ENCODE assay signal across 8 mouse cellular contexts in genomic region chr2:32602600-32603054, GRCm38 (mm10). TPM values are rescaled to one million over a fixed set of nuclear protein-coding genes. Genes with fewer than 3 reads are reported as not detected.
DNase-seq lines count a peak whose midpoint lies in the region; ATAC-seq lines count a peak whose summit lies in the region.

No protein-coding gene starts in this region.

- ATAC-seq in forebrain, embryonic 14.5 days, result peak; percentile 51; the same call in 1 of the 2 replicates
- 0 out of 2 replicates have a peak, but pooled peaks have one; percentile 25 for ATAC-seq in liver, embryonic 16.5 days (ENCODE audit: low read depth)
- no peak for ATAC-seq in neural tube, embryonic 13.5 days (ENCODE audit: low read depth)

- peak; percentile 85 to 91 for DNase-seq in CD8-positive naive resting alpha-beta T cell, adult 2 months (ENCODE audit: low read depth in 2 of 2, low spot score in 2 of 2)
- DNase-seq in cerebellum, adult 11-12 months, result peak; percentile 88
- DNase-seq in forebrain, embryonic 14.5 days (ENCODE audit: low spot score), result peak; percentile 76
- peak; percentile 92 to 94 for DNase-seq in heart, postnatal 10 days
- DNase-seq in kidney, postnatal 4 days, result peak; percentile 95 to 96
- DNase-seq in testis, postnatal 10 days (ENCODE audit: low spot score), result peak; percentile 94

- peak overlapping the region; percentile 39 for H3K4me2 ChIP-seq in forebrain, embryonic 14.5 days (ENCODE audit: low read length)
- H3K4me2 ChIP-seq in liver, embryonic 16.5 days (ENCODE audit: low read depth, low read length), result peak overlapping the region; percentile 61
- peak overlapping the region; percentile 42 for H3K4me2 ChIP-seq in neural tube, embryonic 13.5 days

- 0% methylated on average over 11 of the region's 11 CpGs for WGBS in forebrain, embryonic 14.5 days
- under 1% methylated on average over 11 of the region's 11 CpGs for WGBS in liver, embryonic 16.5 days (ENCODE audit: insufficient replicate concordance)
- WGBS in neural tube, embryonic 13.5 days, result under 1% methylated on average over 11 of the region's 11 CpGs

- intact Hi-C loops in heart, postnatal 10 days (cut with DNase I), result loop anchor here (1.0 kb wide), 2 partner anchors 15 to 19 kb away; partner anchors contain the start of gene St6galnac4

- H3K4me1 ChIP-seq in forebrain, embryonic 14.5 days (ENCODE audit: control insufficient read depth, insufficient read depth, low read length), result no peaks in the 10 kb centered on the region
- H3K4me1 ChIP-seq in liver, embryonic 16.5 days (ENCODE audit: control insufficient read depth, low read depth, low read length), result peaks cover 27% of the 10 kb centered on the region
- H3K4me1 ChIP-seq in neural tube, embryonic 13.5 days (replicated peaks), result peaks cover 15% of the 10 kb centered on the region

- no peaks in the 10 kb centered on the region for H3K36me3 ChIP-seq in forebrain, embryonic 14.5 days (ENCODE audit: control insufficient read depth, insufficient read depth, low read length)
- no peaks in the 10 kb centered on the region for H3K36me3 ChIP-seq in liver, embryonic 16.5 days (ENCODE audit: control insufficient read depth, insufficient read depth)
- H3K36me3 ChIP-seq in neural tube, embryonic 13.5 days, result peaks cover 4% of the 10 kb centered on the region

- no peak overlapping the region for H3K9ac ChIP-seq in forebrain, embryonic 14.5 days (ENCODE audit: low read length)
- 0 out of 2 replicates have a peak overlapping the region, but pooled peaks have one; percentile 42 for H3K9ac ChIP-seq in liver, embryonic 16.5 days (ENCODE audit: low read depth, low read length)
- H3K9ac ChIP-seq in neural tube, embryonic 13.5 days, result no peak overlapping the region

- peak overlapping the region; percentile 13; the same call in 1 of the 2 replicates for H3K4me3 ChIP-seq in forebrain, embryonic 14.5 days (ENCODE audit: low read depth, low read length)
- H3K4me3 ChIP-seq in liver, embryonic 16.5 days (ENCODE audit: low read depth, low read length), result peak overlapping the region; percentile 45
- peak overlapping the region; percentile 13; the same call in 1 of the 2 replicates for H3K4me3 ChIP-seq in neural tube, embryonic 13.5 days

- H3K9me3 ChIP-seq in forebrain, embryonic 14.5 days (replicated peaks; ENCODE audit: control insufficient read depth, low read length), result no peaks in the 10 kb centered on the region
- H3K9me3 ChIP-seq in liver, embryonic 16.5 days (replicated peaks; ENCODE audit: control insufficient read depth, low read length), result no peaks in the 10 kb centered on the region
- no peaks in the 10 kb centered on the region for H3K9me3 ChIP-seq in neural tube, embryonic 13.5 days

- H3K27me3 ChIP-seq in forebrain, embryonic 14.5 days (replicated peaks; ENCODE audit: control insufficient read depth, insufficient read depth, low read length), result no peaks in the 10 kb centered on the region
- H3K27me3 ChIP-seq in liver, embryonic 16.5 days (ENCODE audit: control insufficient read depth, insufficient read depth, low read depth, low read length), result no peaks in the 10 kb centered on the region
- H3K27me3 ChIP-seq in neural tube, embryonic 13.5 days, result 0 out of 2 replicates have a peak, but pooled peaks cover 2% of the 10 kb centered on the region

- H3K27ac ChIP-seq in forebrain, embryonic 14.5 days (ENCODE audit: low read depth, low read length), result no peak overlapping the region
- H3K27ac ChIP-seq in liver, embryonic 16.5 days (ENCODE audit: low read length), result no peak overlapping the region
- H3K27ac ChIP-seq in neural tube, embryonic 13.5 days (replicated peaks), result no peak overlapping the region

RNA-seq across cellular contexts. Expression of gene St6galnac6, which starts 3.1 kb away (rescaled TPM):
- polyA plus RNA-seq in forebrain, embryonic 14.5 days (2014; fragmentation: Nextera tagmentation; extraction: Ambion mirVana), result 4.7 and 5.7 TPM in 2 replicates
- total RNA-seq in heart, postnatal 10 days (2021), result 100 to 1,000 TPM in 1 of 2 experiments, 10 to 100 TPM in 1; 87.9 to 103 TPM
- 12.0 and 12.8 TPM in 2 replicates for polyA plus RNA-seq in liver, embryonic 16.5 days (2015; fragmentation: Nextera tagmentation; extraction: Ambion mirVana)
- polyA plus RNA-seq in neural tube, embryonic 13.5 days (2015; fragmentation: Nextera tagmentation; extraction: Ambion mirVana), result 9.4 and 11.0 TPM in 2 replicates

RNA-seq across cellular contexts. Expression of gene St6galnac4, which starts 15.7 kb away (rescaled TPM):
- polyA plus RNA-seq in forebrain, embryonic 14.5 days (2014; fragmentation: Nextera tagmentation; extraction: Ambion mirVana), result 18.7 and 21.4 TPM in 2 replicates
- total RNA-seq in heart, postnatal 10 days (2021), result 10 to 100 TPM; 29.3 to 31.8 TPM
- 6.0 and 7.4 TPM in 2 replicates for polyA plus RNA-seq in liver, embryonic 16.5 days (2015; fragmentation: Nextera tagmentation; extraction: Ambion mirVana)
- 25.3 and 25.9 TPM in 2 replicates for polyA plus RNA-seq in neural tube, embryonic 13.5 days (2015; fragmentation: Nextera tagmentation; extraction: Ambion mirVana)

RNA-seq across cellular contexts. Expression of gene Ak1, which starts 18.9 kb away (rescaled TPM):
- polyA plus RNA-seq in forebrain, embryonic 14.5 days (2014; fragmentation: Nextera tagmentation; extraction: Ambion mirVana), result 60.3 and 65.9 TPM in 2 replicates
- 100 to 1,000 TPM; 522 to 538 TPM for total RNA-seq in heart, postnatal 10 days (2021)
- 3.4 and 7.9 TPM in 2 replicates for polyA plus RNA-seq in liver, embryonic 16.5 days (2015; fragmentation: Nextera tagmentation; extraction: Ambion mirVana)
- polyA plus RNA-seq in neural tube, embryonic 13.5 days (2015; fragmentation: Nextera tagmentation; extraction: Ambion mirVana), result 74.2 and 75.4 TPM in 2 replicates

RNA-seq across cellular contexts. Expression of gene 9430097D07Rik, which starts 27.1 kb away (rescaled TPM):
- polyA plus RNA-seq in forebrain, embryonic 14.5 days (2014; fragmentation: Nextera tagmentation; extraction: Ambion mirVana), result 0.30 and 0.61 TPM in 2 replicates
- total RNA-seq in heart, postnatal 10 days (2021), result not detected
- 0.06 TPM in 1 of 2 replicates, not detected in the other for polyA plus RNA-seq in liver, embryonic 16.5 days (2015; fragmentation: Nextera tagmentation; extraction: Ambion mirVana)
- polyA plus RNA-seq in neural tube, embryonic 13.5 days (2015; fragmentation: Nextera tagmentation; extraction: Ambion mirVana), result 0.50 and 0.71 TPM in 2 replicates

RNA-seq across cellular contexts. Expression of gene Pip5kl1, which starts 28.0 kb away (rescaled TPM):
- 4.7 TPM in 2 replicates for polyA plus RNA-seq in forebrain, embryonic 14.5 days (2014; fragmentation: Nextera tagmentation; extraction: Ambion mirVana)
- total RNA-seq in heart, postnatal 10 days (2021), result not detected
- not detected in 2 replicates for polyA plus RNA-seq in liver, embryonic 16.5 days (2015; fragmentation: Nextera tagmentation; extraction: Ambion mirVana)
- polyA plus RNA-seq in neural tube, embryonic 13.5 days (2015; fragmentation: Nextera tagmentation; extraction: Ambion mirVana), result 9.2 and 9.4 TPM in 2 replicates
